Mouse (Mus musculus) bone marrow macrophage, adult 2 months (primary cell): ENCODE measurements at regions not wholly inside any gene's neighbourhood (a gene's known extent, or its start where the extent isn't known, plus 50 kb on each side); places are given as distances from the start of the nearest gene placed in this dataset.
"Not testable (repeated sequence)": the region's sequence is repeated elsewhere in the genome, so short reads cannot be mapped to it uniquely, and the experiment has no call there.

Source experiments
- H3K27ac ChIP-seq: 2 replicates; pipeline ENCODE4 v1.5.1; 2012; ENCODE audit warnings: low read depth, low read length; ENCODE audit not compliant: insufficient read depth
- H3K4me1 ChIP-seq: 2 replicates; pipeline ENCODE4 v1.6.1; 2012; ENCODE audit warnings: low read length; ENCODE audit not compliant: control insufficient read depth, insufficient read depth
- H3K4me3 ChIP-seq: 2 replicates; pipeline ENCODE4 v1.5.1; 2012; ENCODE audit warnings: mild to moderate bottlenecking, low read length, moderate library complexity; ENCODE audit not compliant: insufficient read depth
- CTCF ChIP-seq: IDR thresholded peaks from 2 replicates; pipeline ENCODE4 v1.5.1; 2012; ENCODE audit warnings: low read depth, mild to moderate bottlenecking, low read length, moderate library complexity
- POLR2A ChIP-seq: IDR thresholded peaks from 2 replicates; pipeline ENCODE4 v1.6.1; 2012; ENCODE audit warnings: mild to moderate bottlenecking, low read depth, low read length, borderline replicate concordance

- Histone ChIP-seq H3K4me1 (peaks cover 16% of the 10 kb centered on the region), H3K4me3 (no peak overlapping the region), H3K27ac (peak overlapping the region; percentile 93)
- no peak for TF ChIP-seq CTCF
- TF ChIP-seq POLR2A, result no peak
Observed at GRCm38 (mm10) chr17:50416119-50416518, 93.1 kb upstream of the Plcl2 start.

- no peak overlapping the region for H3K4me3 ChIP-seq
- H3K27ac ChIP-seq, result peak overlapping the region; percentile 93
- peaks cover 16% of the 10 kb centered on the region for H3K4me1 ChIP-seq
- no peak for TF ChIP-seq POLR2A
- TF ChIP-seq CTCF, result no peak
Observed at GRCm38 (mm10) chr17:50416538-50417113, 92.6 kb upstream of the Plcl2 start.

GRCm38 (mm10) chr17:50418863-50419383, 90.3 kb upstream of the Plcl2 start:
- Histone ChIP-seq H3K4me1 (peaks cover 13% of the 10 kb centered on the region), H3K27ac (no peak overlapping the region), H3K4me3 (no peak overlapping the region)
- TF ChIP-seq CTCF (0 out of 2 replicates have a peak, but pooled peaks have one; percentile 21), POLR2A (no peak)

GRCm38 (mm10) chr17:50419551-50419950, 89.7 kb upstream of the Plcl2 start:
- H3K27ac ChIP-seq, H3K4me3 ChIP-seq: not testable (repeated sequence)
- H3K4me1 ChIP-seq, result peaks cover 11% of the 10 kb centered on the region

- TF ChIP-seq CTCF, result no peak
- TF ChIP-seq POLR2A, result no peak
- Histone ChIP-seq H3K4me3 (no peak overlapping the region), H3K27ac (no peak overlapping the region), H3K4me1 (peaks cover 7% of the 10 kb centered on the region)
Observed at GRCm38 (mm10) chr17:50419966-50420365, 89.2 kb upstream of the Plcl2 start.

GRCm38 (mm10) chr17:50420690-50421089, 88.5 kb upstream of the Plcl2 start:
- TF ChIP-seq CTCF (no peak), POLR2A (no peak)
- no peak overlapping the region for H3K27ac ChIP-seq
- H3K4me3 ChIP-seq, result no peak overlapping the region
- H3K4me1 ChIP-seq, result peaks cover 5% of the 10 kb centered on the region

GRCm38 (mm10) chr17:50421476-50421875, 87.7 kb upstream of the Plcl2 start:
- TF ChIP-seq CTCF (no peak), POLR2A (no peak)
- Histone ChIP-seq H3K4me3 (no peak overlapping the region), H3K27ac (no peak overlapping the region), H3K4me1 (no peaks in the 10 kb centered on the region)

- Histone ChIP-seq H3K27ac (no peak overlapping the region), H3K4me3 (no peak overlapping the region), H3K4me1 (no peaks in the 10 kb centered on the region)
- TF ChIP-seq CTCF (no peak), POLR2A (no peak)
Observed at GRCm38 (mm10) chr17:50425110-50425509, 84.1 kb upstream of the Plcl2 start.

GRCm38 (mm10) chr17:50425531-50425930, 83.7 kb upstream of the Plcl2 start:
- no peaks in the 10 kb centered on the region for H3K4me1 ChIP-seq
- no peak overlapping the region for H3K27ac ChIP-seq
- H3K4me3 ChIP-seq, result no peak overlapping the region
- TF ChIP-seq CTCF, result no peak
- no peak for TF ChIP-seq POLR2A

GRCm38 (mm10) chr17:50426146-50426545, 83.1 kb upstream of the Plcl2 start:
- no peak overlapping the region for H3K4me3 ChIP-seq
- no peak for TF ChIP-seq CTCF
- TF ChIP-seq POLR2A, result no peak
- H3K4me1 ChIP-seq, result no peaks in the 10 kb centered on the region
- no peak overlapping the region for H3K27ac ChIP-seq

- H3K27ac ChIP-seq, result no peak overlapping the region
- no peak for TF ChIP-seq POLR2A
- no peak for TF ChIP-seq CTCF
- no peak overlapping the region for H3K4me3 ChIP-seq
- no peaks in the 10 kb centered on the region for H3K4me1 ChIP-seq
Observed at GRCm38 (mm10) chr17:50427331-50428003, 81.7 kb upstream of the Plcl2 start.
